ENCODE assay signal across 9 mouse cellular contexts in the genomic region with DNA sequence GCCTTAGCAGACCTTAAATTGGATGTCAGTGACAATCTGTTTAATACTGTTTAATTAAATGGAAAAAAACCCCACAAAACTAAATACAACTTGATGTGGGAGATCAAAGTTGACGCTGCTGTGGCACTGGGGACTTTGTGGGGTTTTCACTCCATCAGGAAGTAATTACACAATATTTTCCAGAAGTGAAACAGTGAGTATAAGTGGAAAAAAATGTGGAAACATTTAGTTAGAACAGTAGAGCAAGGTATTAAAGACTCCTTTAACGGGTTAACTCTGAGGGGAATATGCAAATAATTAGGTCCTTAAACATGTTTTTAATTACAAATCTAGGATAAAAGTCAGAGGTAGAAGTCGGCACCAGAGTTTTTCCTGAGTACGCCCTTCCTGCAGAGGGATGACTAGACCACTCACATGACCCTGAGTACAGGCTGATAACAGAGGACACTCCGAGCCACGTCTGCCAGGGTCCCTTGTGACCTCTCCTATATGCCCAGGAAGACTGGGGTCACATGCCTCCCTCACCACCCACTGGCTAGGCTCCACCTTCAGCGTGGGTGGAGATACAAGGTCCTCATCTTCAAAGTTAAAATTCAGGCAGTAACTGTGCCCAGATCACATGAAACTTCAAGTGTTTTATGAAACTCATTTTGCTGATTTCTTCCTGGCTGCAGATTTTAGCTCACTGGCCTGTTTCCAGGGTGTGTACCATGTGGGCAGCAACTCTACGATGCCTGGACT.
DNase-seq lines count a peak whose midpoint lies in the region; ATAC-seq and TF ChIP-seq lines count a peak whose summit lies in the region.
"Had no signal": no experiment of that assay in that cellular context is flagged by ENCODE, and none has a peak within 500 bp of the region (broad histone marks: within the 10 kb centered on the region; RNA-seq: fewer than 3 reads in every experiment).

No protein-coding gene starts in this region.

- peak; percentile 30 for DNase-seq in urinary bladder, postnatal 14 days (ENCODE audit: low spot score)
- DNase-seq in urinary bladder, postnatal 4 days (ENCODE audit: low spot score in 2 of 2) = no peak
- peak; percentile 74 for DNase-seq in embryonic facial prominence, embryonic 11.5 days (ENCODE audit: low spot score)
- DNase-seq in lung, postnatal 0 days (ENCODE audit: low spot score) = peak; percentile 67
- DNase-seq in cerebellum, adult 9-11 months = no peak
- no peak for DNase-seq in right cerebral cortex, postnatal 25 days
- no peak for DNase-seq in cerebellum, postnatal 14 days

- peak; percentile 46; the same call in 1 of the 2 replicates for ATAC-seq in embryonic facial prominence, embryonic 11.5 days (replicated peaks; ENCODE audit: insufficient number of reproducible peaks, low FRiP score, low TSS enrichment, low read depth)
- ATAC-seq in intestine, postnatal 0 days = peak; percentile 81
- peak; percentile 70 for ATAC-seq in lung, postnatal 0 days

- H3K9ac ChIP-seq in embryonic facial prominence, embryonic 11.5 days (replicated peaks; ENCODE audit: low read length) = no peak overlapping the region
- no peak overlapping the region for H3K9ac ChIP-seq in intestine, postnatal 0 days (ENCODE audit: low read depth, low read length)
- no peak overlapping the region for H3K9ac ChIP-seq in lung, postnatal 0 days (replicated peaks; ENCODE audit: low read depth)

- TF ChIP-seq CTCF in intestine, postnatal 0 days (IDR thresholded peaks at IDR 0.05; ENCODE audit: low read depth) = no peak
- no peak for TF ChIP-seq CTCF in lung, postnatal 0 days (IDR thresholded peaks at IDR 0.05)

- H3K4me2 ChIP-seq in embryonic facial prominence, embryonic 11.5 days (ENCODE audit: low read depth, low read length) = no peak overlapping the region
- no peak overlapping the region for H3K4me2 ChIP-seq in intestine, postnatal 0 days (replicated peaks; ENCODE audit: low read depth)
- no peak overlapping the region for H3K4me2 ChIP-seq in lung, postnatal 0 days (replicated peaks; ENCODE audit: low read depth, low read length)

- no peaks in the 10 kb centered on the region for H3K9me3 ChIP-seq in embryonic facial prominence, embryonic 11.5 days (replicated peaks; ENCODE audit: control insufficient read depth, low read length)
- H3K9me3 ChIP-seq in intestine, postnatal 0 days (ENCODE audit: control insufficient read depth) = no peaks in the 10 kb centered on the region
- no peaks in the 10 kb centered on the region for H3K9me3 ChIP-seq in lung, postnatal 0 days (ENCODE audit: low read length)

- WGBS in embryonic facial prominence, embryonic 11.5 days = 28% methylated on average over 8 of the region's 8 CpGs
- 35% methylated on average over 8 of the region's 8 CpGs for WGBS in intestine, postnatal 0 days
- 25% methylated on average over 8 of the region's 8 CpGs for WGBS in lung, postnatal 0 days

- peak; percentile 86 for TF ChIP-seq EP300 in lung, postnatal 0 days (IDR thresholded peaks at IDR 0.05)

- no peaks in the 10 kb centered on the region for H3K27me3 ChIP-seq in embryonic facial prominence, embryonic 11.5 days (ENCODE audit: control insufficient read depth, insufficient read depth, low read length)
- no peaks in the 10 kb centered on the region for H3K27me3 ChIP-seq in intestine, postnatal 0 days (replicated peaks; ENCODE audit: control insufficient read depth, insufficient read depth, low read length)
- no peaks in the 10 kb centered on the region for H3K27me3 ChIP-seq in lung, postnatal 0 days (replicated peaks; ENCODE audit: insufficient read depth, low read length)

- no peaks in the 10 kb centered on the region for H3K36me3 ChIP-seq in embryonic facial prominence, embryonic 11.5 days (replicated peaks; ENCODE audit: control insufficient read depth, insufficient read depth, low read depth, low read length)
- H3K36me3 ChIP-seq in intestine, postnatal 0 days (ENCODE audit: control insufficient read depth, insufficient read depth) = peaks cover 19% of the 10 kb centered on the region; the same call in 1 of the 2 replicates
- H3K36me3 ChIP-seq in lung, postnatal 0 days (ENCODE audit: insufficient read depth, low read length) = no peaks in the 10 kb centered on the region

- H3K4me1 ChIP-seq in embryonic facial prominence, embryonic 11.5 days (ENCODE audit: control insufficient read depth, insufficient read depth, low read length) = no peaks in the 10 kb centered on the region; the same call in 1 of the 2 replicates
- H3K4me1 ChIP-seq in intestine, postnatal 0 days (replicated peaks; ENCODE audit: control insufficient read depth, insufficient read depth, low read length) = no peaks in the 10 kb centered on the region
- H3K4me1 ChIP-seq in lung, postnatal 0 days (ENCODE audit: insufficient read depth, low read depth, low read length) = peaks cover 4% of the 10 kb centered on the region; the same call in 1 of the 2 replicates

- H3K27ac ChIP-seq in embryonic facial prominence, embryonic 11.5 days (replicated peaks; ENCODE audit: low read depth, low read length) = 0 out of 2 replicates have a peak overlapping the region, but pooled peaks have one; percentile 3
- H3K27ac ChIP-seq in intestine, postnatal 0 days (ENCODE audit: low read depth, low read length) = peak overlapping the region; percentile 6
- H3K27ac ChIP-seq in lung, postnatal 0 days (ENCODE audit: low read length) = peak overlapping the region; percentile 51; the same call in 1 of the 2 replicates

- no peak overlapping the region for H3K4me3 ChIP-seq in embryonic facial prominence, embryonic 11.5 days (ENCODE audit: low read depth, low read length)
- no peak overlapping the region for H3K4me3 ChIP-seq in intestine, postnatal 0 days (ENCODE audit: low read depth, low read length)
- no peak overlapping the region for H3K4me3 ChIP-seq in lung, postnatal 0 days (ENCODE audit: low read depth, low read length)
- H3K4me3 ChIP-seq: myocyte had no signal

Comparison
In these comparisons a context has a peak if more than half of its experiments do, and no peak if none do; other contexts are left out.
1. DNase-seq: peak in urinary bladder, postnatal 14 days (single experiment), embryonic facial prominence, embryonic 11.5 days (single experiment) and lung, postnatal 0 days (single experiment); none in urinary bladder, postnatal 4 days (0 of 2), cerebellum, adult 9-11 months (single experiment), right cerebral cortex, postnatal 25 days (single experiment) and cerebellum, postnatal 14 days (0 of 2).
2. Peak in every context shown above with its lines, with median percentiles within 50 percentile points of each other: ATAC-seq and H3K27ac ChIP-seq.